Mouse (Mus musculus): ENCODE measurements around the gene Pla2g1b.
A peak's percentile ranks its signal among the peaks of the same experiment; 100 is the strongest.
"Not testable (repeated sequence)": the region's sequence is repeated elsewhere in the genome, so short reads cannot be mapped to it uniquely, and the experiment has no call there.

Pla2g1b gene

GRCm38 (mm10) chr5:115483947-115484920 is 18.2 kb downstream of the Pla2g1b start, which contains the start of gene Sirt4:
Gene Sirt4, minus strand, starts transcription at chr5:115484725.
- peak; percentile 87 for DNase-seq (ENCODE audit: extremely low spot score)

DNA sequence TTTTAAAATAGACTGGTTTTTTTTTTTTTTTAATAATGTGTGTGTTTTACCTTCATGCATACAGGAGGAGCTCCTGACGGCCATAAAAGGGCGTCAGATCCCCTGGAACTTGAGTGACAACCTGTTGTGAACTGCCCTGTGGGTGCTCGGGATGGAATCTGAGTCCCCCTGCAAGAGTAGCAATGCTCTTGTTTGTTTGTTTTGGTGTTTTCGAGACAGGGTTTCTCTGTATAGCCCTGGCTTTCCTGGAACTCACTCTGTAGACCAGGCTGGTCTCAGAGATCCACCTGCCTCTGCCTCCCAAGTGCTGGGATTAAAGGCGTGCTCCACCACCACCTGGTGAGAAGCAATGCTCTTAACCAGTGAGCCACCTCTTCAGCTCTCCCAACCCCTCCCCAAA is 18.9 kb downstream of the Pla2g1b start:
- DNase-seq (ENCODE audit: extremely low spot score): no peak

- no peak for DNase-seq (ENCODE audit: extremely low spot score)
Observed at GRCm38 (mm10) chr5:115485489-115486205, 19.6 kb downstream of the Pla2g1b start.

GRCm38 (mm10) chr5:115486726-115487125 is 20.7 kb downstream of the Pla2g1b start:
- no peak for DNase-seq (ENCODE audit: extremely low spot score)

GRCm38 (mm10) chr5:115487353-115487752 is 21.3 kb downstream of the Pla2g1b start:
- no peak for DNase-seq (ENCODE audit: extremely low spot score)

DNA sequence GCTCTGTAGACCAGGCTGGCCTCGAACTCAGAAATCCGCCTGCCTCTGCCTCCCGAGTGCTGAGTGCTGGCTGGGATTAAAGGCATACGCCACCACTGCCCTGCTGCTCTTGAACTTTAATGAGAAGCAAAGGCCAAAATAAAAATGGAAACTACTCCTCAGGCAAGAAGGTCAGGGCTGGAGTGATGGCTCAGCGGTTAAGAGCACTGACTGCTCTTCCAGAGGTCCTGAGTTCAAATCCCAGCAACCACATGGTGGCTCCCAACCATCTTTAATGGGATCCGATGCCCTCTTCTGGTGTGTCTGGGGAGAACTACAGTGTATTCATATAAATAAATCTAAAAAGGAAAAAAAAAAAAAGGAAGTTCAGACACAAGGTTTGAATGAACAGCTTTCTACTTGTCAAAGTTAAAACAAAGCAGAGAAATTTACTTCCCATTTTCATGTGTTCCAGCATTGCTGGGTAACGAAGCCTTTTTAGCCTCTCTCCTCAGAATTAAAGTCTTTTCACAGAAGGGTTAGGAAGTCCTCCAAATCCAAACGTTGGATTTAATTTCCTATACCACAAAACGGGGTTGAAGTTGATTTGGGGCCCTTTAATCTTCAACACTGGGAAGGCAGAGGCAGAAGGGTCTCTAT is 22.0 kb downstream of the Pla2g1b start:
- no peak for DNase-seq (ENCODE audit: extremely low spot score)

DNA sequence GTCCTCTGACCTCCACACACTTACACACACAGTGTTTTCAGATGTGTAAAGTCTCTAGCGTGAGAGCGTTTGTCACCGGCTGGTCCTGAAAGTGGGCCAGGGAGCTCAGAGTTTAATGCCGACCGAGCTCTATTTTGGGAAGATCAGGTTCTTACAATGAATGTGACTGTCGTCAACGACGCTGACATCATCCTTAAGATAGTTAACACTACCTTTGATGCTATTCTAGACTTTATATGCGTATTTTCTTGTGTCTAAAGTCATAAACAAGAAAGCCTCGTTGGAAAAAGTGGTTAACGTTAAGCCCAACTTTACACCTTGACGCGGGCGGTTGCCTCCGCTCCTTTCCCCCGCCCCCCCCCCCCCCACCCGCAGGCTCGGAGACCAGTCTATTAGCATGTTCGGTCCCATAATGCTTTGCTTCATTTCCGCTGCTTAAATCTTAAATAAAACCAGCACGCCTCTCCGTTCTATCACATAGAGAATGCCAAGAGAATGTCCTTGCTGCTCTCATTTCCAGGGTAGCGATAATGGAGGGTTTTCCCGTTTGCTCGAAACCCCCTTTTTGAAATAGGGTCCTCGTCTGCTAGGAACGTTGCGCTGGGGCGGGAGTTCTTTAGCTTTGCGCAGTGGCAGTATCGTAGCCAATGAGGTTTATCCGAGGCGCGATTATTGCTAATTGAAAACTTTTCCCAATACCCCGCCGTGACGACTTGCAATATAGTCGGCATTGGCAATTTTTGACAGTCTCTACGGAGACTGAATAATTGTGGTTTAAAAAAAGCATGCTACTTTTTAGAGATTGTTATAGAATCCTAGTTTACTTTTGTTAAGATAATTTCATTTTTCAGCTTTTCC is 23.0 kb downstream of the Pla2g1b start:
- peak; percentile 91 for DNase-seq (ENCODE audit: extremely low spot score)

GRCm38 (mm10) chr5:115489699-115490637 is 23.9 kb downstream of the Pla2g1b start:
- DNase-seq (ENCODE audit: extremely low spot score): peak; percentile 95

DNA sequence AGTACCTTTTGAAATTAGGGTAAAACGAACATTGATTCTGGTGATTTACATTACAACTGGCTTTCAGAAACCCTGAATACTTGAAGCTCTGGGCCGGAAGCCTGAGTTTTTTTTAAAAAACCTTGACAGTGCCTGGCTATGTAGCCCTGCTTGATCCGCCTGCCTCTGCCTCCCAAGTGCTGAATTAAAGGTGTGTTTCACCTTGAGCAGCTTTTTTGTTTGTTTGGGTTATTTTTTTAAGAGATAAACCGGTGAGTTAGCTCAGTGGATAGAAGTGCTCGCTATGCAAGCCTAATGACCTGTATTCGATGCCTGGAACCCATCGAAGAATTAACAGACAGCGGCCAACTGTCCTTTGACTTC is 24.6 kb downstream of the Pla2g1b start:
- no peak for DNase-seq (ENCODE audit: extremely low spot score)

GRCm38 (mm10) chr5:115491076-115491475 is 25.0 kb downstream of the Pla2g1b start:
- no peak for DNase-seq (ENCODE audit: extremely low spot score)

GRCm38 (mm10) chr5:115491771-115492322 is 25.8 kb downstream of the Pla2g1b start:
- DNase-seq (ENCODE audit: extremely low spot score): peak; percentile 55

DNA sequence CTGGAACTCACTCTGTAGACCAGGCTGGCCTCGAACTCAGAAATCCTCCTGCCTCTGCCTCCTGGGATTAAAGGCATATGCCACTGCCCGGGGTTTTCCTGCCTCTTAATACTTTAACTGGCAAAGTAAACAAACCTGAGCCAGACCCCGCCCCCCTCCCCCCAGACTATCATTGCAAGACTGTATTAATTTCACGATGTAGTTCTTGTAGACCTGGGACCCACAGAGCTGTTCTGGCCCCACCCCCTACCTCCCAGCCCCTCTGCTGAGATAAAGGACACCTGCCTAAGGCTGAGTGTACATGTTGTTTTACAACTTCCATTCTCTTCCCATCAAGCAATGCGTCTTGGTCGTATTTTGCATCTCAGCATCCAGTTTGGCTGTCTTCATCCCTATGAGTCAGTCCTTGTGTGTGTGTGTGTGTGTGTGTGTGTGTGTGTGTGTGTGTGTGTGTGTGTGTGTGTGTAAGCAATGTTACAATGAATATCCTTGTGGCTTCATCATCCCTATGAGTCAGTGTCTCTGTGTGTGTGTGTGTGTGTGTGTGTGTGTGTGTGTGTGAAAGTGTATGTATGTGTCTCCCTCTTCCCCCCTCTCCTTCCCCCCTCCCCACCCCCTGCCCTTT is 26.8 kb downstream of the Pla2g1b start:
- no peak for DNase-seq (ENCODE audit: extremely low spot score)

GRCm38 (mm10) chr5:115493441-115493840 is 27.4 kb downstream of the Pla2g1b start:
- no peak for DNase-seq (ENCODE audit: extremely low spot score)

- not testable (repeated sequence) for DNase-seq (ENCODE audit: extremely low spot score)
Observed at GRCm38 (mm10) chr5:115495618-115496017, 29.6 kb downstream of the Pla2g1b start.

- no peak for DNase-seq (ENCODE audit: extremely low spot score)
Observed at GRCm38 (mm10) chr5:115497033-115497432, 31.0 kb downstream of the Pla2g1b start.

DNA sequence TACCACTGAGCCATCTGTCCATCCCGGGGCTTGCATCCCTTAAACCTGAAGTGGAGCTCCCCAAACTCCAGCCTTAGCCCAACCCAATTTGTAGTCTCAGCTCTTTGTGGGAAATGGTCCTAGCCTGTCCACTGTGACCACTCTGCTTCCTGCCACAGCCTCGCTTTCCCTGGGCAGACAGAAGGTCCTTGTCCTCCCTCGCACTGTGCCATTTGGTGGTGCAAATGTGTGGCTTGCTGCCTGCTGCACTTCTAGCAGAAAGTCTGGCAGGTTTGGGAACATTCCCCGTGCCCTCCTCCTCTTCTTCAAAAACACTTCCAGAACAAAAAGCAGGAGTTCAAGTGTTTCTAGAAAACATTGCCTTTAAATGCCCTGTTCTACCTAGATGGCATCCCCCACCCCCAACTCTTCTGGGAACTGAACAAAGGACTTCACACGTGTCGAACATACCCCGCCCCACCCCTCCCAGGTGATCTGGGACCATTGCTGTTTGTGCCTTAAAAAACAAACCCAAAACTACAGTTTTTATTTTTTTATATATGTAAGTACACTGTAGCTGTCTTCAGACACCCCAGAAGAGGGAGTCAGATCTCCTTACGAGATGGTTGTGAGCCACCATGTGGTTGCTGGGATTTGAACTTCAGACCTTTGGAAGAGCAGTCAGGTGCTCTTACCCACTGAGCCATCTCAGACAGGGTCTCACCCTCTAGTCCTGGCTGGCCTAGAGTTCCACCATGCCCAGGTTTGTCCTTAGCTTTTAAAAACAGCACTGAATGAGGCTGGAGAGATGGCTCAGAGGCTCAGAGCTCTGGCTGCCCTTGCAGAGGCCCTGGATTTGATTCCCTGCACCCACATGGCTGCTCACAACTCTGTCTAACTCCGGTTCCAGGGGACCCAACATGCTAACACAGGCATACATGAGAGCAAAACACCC is 32.5 kb downstream of the Pla2g1b start:
- DNase-seq (ENCODE audit: extremely low spot score): no peak

- no peak for DNase-seq (ENCODE audit: extremely low spot score)
Observed at GRCm38 (mm10) chr5:115500383-115500935, 34.4 kb downstream of the Pla2g1b start.

DNA sequence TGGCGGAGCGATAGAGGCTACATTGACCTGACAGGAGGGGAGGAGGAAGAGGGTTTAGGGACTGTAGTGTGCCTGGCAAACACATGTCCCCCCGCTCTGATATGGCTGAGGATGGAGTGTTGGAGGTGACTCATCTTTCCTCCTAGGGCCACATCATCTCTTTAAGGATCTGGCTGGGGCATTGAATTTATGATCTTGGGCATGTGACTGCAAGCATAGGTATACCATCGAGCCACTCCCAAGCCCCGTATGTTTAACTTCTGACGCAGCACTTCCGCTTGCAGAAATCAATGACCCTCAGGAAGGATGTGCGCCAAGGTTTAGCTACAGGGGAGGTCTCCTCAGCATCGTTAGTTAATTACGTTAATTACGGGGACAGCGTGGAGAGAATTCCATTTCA is 37.0 kb downstream of the Pla2g1b start:
- no peak for DNase-seq (ENCODE audit: extremely low spot score)

Measured in embryo, embryonic 9.5 days (tissue).